Mouse (Mus musculus) stomach, embryonic 16.5 days (tissue): ENCODE data around the gene Tnnt3. TPM values are rescaled to one million over a fixed set of nuclear protein-coding genes. Genes with fewer than 3 reads are reported as not detected.

Source experiments
- ATAC-seq: fragments of 200-750 bp; cut with Nextera tagmentation; 2 replicates; pipeline ENCODE4 v1.8.0; 2017; ENCODE audit warnings: moderate number of reproducible peaks, moderate TSS enrichment; ENCODE audit not compliant: insufficient read depth, low FRiP score
- H3K27ac ChIP-seq: fragments of 300-500 bp; sonication (generic); 2 replicates; pipeline ENCODE4 v1.5.1; 2014; ENCODE audit warnings: low read length
- H3K27me3 ChIP-seq: fragments of 300-500 bp; sonication (generic); 2 replicates; pipeline ENCODE4 v1.6.1; 2014; ENCODE audit warnings: low read length, control low read depth, mixed read lengths; ENCODE audit not compliant: control insufficient read depth, insufficient read depth
- H3K36me3 ChIP-seq: fragments of 300-500 bp; sonication (generic); 2 replicates; pipeline ENCODE4 v1.6.1; 2014; ENCODE audit warnings: low read length; ENCODE audit not compliant: control insufficient read depth, insufficient read depth
- H3K4me1 ChIP-seq: fragments of 300-500 bp; sonication (generic); 2 replicates; pipeline ENCODE4 v1.6.1; 2014; ENCODE audit warnings: low read length, control low read depth, mixed read lengths; ENCODE audit not compliant: control insufficient read depth, insufficient read depth
- H3K4me2 ChIP-seq: fragments of 300-500 bp; sonication (generic); 2 replicates; pipeline ENCODE4 v1.6.1; 2014; ENCODE audit warnings: low read depth, low read length, mixed read lengths
- H3K4me3 ChIP-seq: fragments of 300-500 bp; sonication (generic); replicated peaks from 2 replicates; pipeline ENCODE4 v1.5.1; 2014; ENCODE audit warnings: mild to moderate bottlenecking, low read length
- H3K9ac ChIP-seq: fragments of 300-500 bp; sonication (generic); 2 replicates; pipeline ENCODE4 v1.6.1; 2014; ENCODE audit warnings: low read length
- H3K9me3 ChIP-seq: fragments of 300-500 bp; sonication (generic); replicated peaks from 2 replicates; pipeline ENCODE4 v1.6.1; 2016; ENCODE audit warnings: low read length, control low read depth; ENCODE audit not compliant: control insufficient read depth
- WGBS: fragments of 180-500 bp; shearing (Covaris S2); extraction: QIAGEN DNeasy Blood & Tissue Kit; methylation state at CpG from one replicate; pipeline ENCODE4 v1.1.7; 2014; 5-methylcytosine and 5-hydroxymethylcytosine counted together
- polyA plus RNA-seq: library from polyadenylated mRNA; unstranded; fragments of >200 nt; fragmentation: Nextera tagmentation; extraction: Ambion mirVana; gene quantifications from 2 replicates; pipeline ENCODE4 v1.2.1, GENCODE M21; 2015

Tnnt3 gene
- polyA plus RNA-seq, 1 experiment from 2014 or later = 208 TPM

DNA sequence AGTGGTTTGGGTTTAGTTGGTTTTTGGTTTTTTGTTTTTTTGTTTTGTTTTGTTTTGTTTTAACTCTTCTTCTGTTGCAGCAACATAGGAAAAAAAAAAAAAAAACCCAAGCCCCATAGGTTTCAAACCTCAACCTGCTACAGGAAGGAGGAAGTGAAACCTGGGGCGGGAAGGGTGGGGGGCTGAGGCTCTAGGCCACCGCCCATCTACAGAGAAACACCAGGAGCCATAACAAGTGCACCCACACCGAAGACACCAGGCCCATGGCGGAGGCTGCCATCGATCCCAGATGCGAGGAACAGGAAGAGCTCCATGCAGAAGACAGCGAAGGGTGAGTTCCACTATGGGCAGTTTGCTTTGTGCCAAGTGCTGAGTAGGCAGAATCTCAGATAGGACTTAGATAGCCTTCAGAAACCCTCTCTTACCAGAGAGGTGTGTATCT, 38.0 kb upstream of the Tnnt3 start, which contains the start of gene Lsp1:
TSS of gene Lsp1 (plus strand) at position 174 of the 442 bp plus-strand sequence.
- no peaks in the 10 kb centered on the region for H3K36me3 ChIP-seq
- peaks cover 22% of the 10 kb centered on the region for H3K4me1 ChIP-seq
- H3K4me2 ChIP-seq = no peak within 1 kb of the TSS
- H3K9ac ChIP-seq = no peak within 1 kb of the TSS
- no peak within 1 kb of the TSS; the same call in 1 of the 2 replicates for H3K4me3 ChIP-seq
- H3K27me3 ChIP-seq = no peaks in the 10 kb centered on the region
- ATAC-seq = no peak
- 94% methylated on average over 7 of the region's 7 CpGs for WGBS
- peak within 1 kb of the TSS; percentile 95 for H3K27ac ChIP-seq
- H3K9me3 ChIP-seq = no peaks in the 10 kb centered on the region

DNA sequence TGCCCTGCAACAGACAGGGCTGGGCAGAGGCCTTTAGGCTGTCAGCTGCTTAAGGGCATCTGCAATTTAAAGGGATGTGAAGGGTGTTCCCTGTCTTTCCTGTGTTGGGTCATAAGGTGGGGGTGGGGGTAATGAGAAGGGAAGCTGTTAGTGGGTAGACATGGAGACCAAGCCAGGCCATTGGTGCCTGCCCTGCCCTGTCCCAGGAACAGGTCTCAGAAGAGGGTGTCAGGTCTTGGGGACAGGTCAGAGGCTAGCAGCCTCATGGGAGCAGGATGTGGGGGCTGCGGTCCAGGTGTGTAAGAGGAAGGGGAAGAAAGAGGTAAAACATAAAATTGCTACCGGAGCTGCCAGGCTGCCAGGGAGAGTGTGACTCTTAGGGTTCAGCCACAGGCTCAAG, 37.2 kb upstream of the Tnnt3 start:
- no peaks in the 10 kb centered on the region for H3K27me3 ChIP-seq
- H3K4me1 ChIP-seq = peaks cover 19% of the 10 kb centered on the region
- H3K9me3 ChIP-seq = no peaks in the 10 kb centered on the region
- no peak overlapping the region for H3K4me2 ChIP-seq
- H3K36me3 ChIP-seq = no peaks in the 10 kb centered on the region
- no peak overlapping the region for H3K9ac ChIP-seq
- no peak for ATAC-seq
- H3K27ac ChIP-seq = no peak overlapping the region
- WGBS = 91% methylated on average over 2 of the region's 2 CpGs
- H3K4me3 ChIP-seq = no peak overlapping the region; the same call in 1 of the 2 replicates

DNA sequence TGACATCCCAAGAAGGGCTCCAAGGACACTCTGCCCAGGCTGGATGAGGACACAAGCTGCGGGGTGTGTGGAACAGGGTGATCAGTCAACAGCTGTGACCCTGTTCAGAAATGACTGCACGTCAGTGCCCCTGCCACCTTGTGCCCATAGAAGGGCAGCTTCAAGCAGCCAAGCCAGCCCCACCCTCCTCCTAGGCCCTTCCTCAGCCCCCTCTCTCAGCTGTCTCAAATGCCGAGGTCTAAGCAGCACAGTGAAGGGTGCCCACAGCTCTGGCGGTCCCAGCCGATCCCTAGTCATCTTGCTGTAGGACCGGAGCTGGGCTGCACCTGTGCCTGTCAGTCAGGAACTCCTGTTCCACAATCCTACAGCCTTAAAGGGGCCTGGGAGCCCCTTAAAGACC, 36.4 kb upstream of the Tnnt3 start:
- H3K27me3 ChIP-seq = no peaks in the 10 kb centered on the region
- no peak overlapping the region; the same call in none of the 2 replicates for H3K27ac ChIP-seq
- WGBS = 71% methylated on average over 6 of the region's 6 CpGs
- peaks cover 12% of the 10 kb centered on the region; the same call in 1 of the 2 replicates for H3K4me1 ChIP-seq
- ATAC-seq = no peak
- H3K9ac ChIP-seq = no peak overlapping the region
- no peaks in the 10 kb centered on the region for H3K9me3 ChIP-seq
- no peak overlapping the region; the same call in 1 of the 2 replicates for H3K4me3 ChIP-seq
- no peaks in the 10 kb centered on the region for H3K36me3 ChIP-seq
- no peak overlapping the region for H3K4me2 ChIP-seq

DNA sequence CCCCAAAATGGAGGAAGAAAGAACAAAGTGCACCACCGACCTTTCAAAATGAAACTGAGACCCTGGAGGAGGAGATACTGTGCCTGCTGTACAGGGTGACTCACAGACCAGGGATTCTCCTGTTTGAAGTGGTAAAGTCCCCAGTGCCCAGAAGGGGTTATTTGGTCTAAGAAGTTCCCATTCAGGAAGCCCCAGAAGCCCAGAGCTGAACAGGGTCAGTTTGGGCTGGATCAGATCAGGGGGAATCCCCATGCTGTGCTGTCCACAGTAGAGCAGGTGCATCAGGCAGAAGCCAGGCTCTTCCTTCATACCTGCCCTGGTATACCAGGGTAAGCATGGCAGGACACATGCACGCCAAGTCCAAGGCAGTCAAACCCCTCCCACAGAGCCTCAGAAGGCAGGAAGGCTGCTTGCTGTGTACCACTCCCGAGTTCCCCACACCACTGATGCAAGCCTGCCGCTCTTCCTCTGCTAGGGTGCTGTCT, 36.0 kb upstream of the Tnnt3 start:
- Histone ChIP-seq H3K4me3 (no peak overlapping the region), H3K4me1 (peaks cover 7% of the 10 kb centered on the region; the same call in 1 of the 2 replicates), H3K9ac (no peak overlapping the region), H3K9me3 (no peaks in the 10 kb centered on the region), H3K27me3 (no peaks in the 10 kb centered on the region), H3K27ac (no peak overlapping the region; the same call in 1 of the 2 replicates), H3K36me3 (no peaks in the 10 kb centered on the region), H3K4me2 (no peak overlapping the region)
- no peak for ATAC-seq
- 67% methylated on average over 4 of the region's 4 CpGs for WGBS

DNA sequence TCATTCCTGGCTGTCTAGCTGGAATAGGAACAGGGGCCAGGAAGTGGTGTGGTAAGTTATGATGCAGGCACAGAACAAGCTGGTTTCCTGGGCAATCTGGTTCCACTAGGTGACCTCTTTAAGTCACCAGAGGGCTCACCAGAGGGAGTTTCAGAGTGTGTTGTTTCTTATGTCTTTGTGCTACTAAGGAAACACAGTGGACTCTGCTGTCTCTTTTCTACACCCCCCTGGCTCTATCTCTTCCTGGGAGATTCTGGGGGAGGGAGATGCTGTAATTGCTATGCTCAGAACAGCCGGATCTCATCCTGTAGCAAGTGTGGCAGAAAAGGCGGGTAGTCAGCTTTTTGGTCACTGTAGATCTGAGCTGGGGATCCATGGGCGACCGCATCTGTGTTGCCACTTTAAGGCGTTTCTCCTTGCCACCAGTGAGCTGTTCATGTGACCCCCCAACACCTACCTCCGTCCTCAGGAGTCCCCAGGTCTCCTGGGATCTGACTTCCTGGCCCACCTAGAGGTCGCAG, 28.4 kb upstream of the Tnnt3 start:
- H3K9ac ChIP-seq = peak overlapping the region; percentile 38; the same call in 1 of the 2 replicates
- H3K4me3 ChIP-seq = no peak overlapping the region
- 65% methylated on average over 7 of the region's 7 CpGs for WGBS
- no peak for ATAC-seq
- H3K4me1 ChIP-seq = peaks cover 26% of the 10 kb centered on the region
- no peaks in the 10 kb centered on the region for H3K27me3 ChIP-seq
- H3K27ac ChIP-seq = peak overlapping the region; percentile 97
- no peaks in the 10 kb centered on the region for H3K36me3 ChIP-seq
- H3K9me3 ChIP-seq = no peaks in the 10 kb centered on the region
- no peak overlapping the region for H3K4me2 ChIP-seq

DNA sequence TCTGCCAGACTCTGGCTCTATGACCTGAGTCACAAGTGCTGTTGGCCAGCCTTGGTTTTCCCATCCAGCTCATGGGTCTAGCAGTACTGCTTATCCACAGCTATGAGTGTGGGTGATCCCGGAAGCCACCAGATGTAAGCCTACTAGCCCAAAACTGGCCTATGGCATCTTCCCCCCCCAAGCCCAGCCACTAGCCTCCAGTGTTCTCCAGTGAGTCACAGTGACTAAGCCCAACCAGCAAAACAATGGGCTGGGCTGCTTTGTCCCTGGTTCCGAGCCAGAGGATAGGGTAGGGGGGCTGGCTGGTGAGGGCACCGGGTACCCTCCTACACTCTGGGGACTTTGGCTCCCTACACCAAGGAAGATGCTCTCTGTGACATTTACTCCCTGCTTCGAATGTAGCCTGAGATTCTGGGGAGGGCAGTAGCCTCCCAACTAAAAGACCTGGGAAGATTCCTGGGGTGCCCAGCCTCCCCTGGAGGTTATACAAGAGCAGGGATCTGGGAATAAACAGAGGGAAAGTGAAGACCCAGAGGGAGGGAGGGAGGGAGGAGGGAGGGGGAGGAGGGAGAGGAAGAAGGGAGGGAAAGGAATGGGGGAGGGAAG, 27.7 kb upstream of the Tnnt3 start:
- WGBS = 16% methylated on average over 4 of the region's 4 CpGs
- peaks cover 26% of the 10 kb centered on the region for H3K4me1 ChIP-seq
- peak overlapping the region; percentile 48; the same call in 1 of the 2 replicates for H3K4me3 ChIP-seq
- H3K9me3 ChIP-seq = no peaks in the 10 kb centered on the region
- ATAC-seq = peak; percentile 63; the same call in 1 of the 2 replicates
- peak overlapping the region; percentile 97 for H3K27ac ChIP-seq
- H3K9ac ChIP-seq = peak overlapping the region; percentile 80
- H3K36me3 ChIP-seq = no peaks in the 10 kb centered on the region
- H3K4me2 ChIP-seq = peak overlapping the region; percentile 65
- no peaks in the 10 kb centered on the region for H3K27me3 ChIP-seq

DNA sequence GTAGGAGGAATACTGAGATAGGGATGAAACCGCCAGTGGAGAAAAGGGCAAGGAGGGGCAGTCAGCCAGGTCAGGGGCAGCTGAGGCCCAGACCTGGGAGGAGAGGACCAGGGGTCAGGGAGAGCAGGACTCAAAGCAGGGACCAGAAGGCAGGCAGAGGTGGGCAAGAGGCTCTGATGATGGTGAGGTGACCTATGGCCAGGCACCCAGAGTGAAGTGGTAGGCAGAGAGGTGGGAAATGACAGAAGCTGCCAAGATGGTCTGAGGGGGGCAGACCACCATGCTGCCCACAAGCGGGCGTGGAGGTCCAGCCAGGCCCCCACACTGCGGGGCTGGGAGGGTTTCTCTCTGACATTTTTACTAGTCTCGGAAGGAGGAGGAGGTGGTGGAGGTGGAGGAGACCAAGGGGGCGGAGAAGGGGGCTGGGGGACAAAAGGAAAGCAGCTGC, 27.2 kb upstream of the Tnnt3 start:
- Histone ChIP-seq H3K9me3 (no peaks in the 10 kb centered on the region), H3K4me1 (peaks cover 26% of the 10 kb centered on the region), H3K36me3 (no peaks in the 10 kb centered on the region), H3K9ac (peak overlapping the region; percentile 80), H3K27me3 (no peaks in the 10 kb centered on the region), H3K27ac (peak overlapping the region; percentile 97), H3K4me3 (peak overlapping the region; percentile 48), H3K4me2 (peak overlapping the region; percentile 65)
- WGBS = 48% methylated on average over 6 of the region's 6 CpGs
- ATAC-seq = peak; percentile 8; the same call in 1 of the 2 replicates

DNA sequence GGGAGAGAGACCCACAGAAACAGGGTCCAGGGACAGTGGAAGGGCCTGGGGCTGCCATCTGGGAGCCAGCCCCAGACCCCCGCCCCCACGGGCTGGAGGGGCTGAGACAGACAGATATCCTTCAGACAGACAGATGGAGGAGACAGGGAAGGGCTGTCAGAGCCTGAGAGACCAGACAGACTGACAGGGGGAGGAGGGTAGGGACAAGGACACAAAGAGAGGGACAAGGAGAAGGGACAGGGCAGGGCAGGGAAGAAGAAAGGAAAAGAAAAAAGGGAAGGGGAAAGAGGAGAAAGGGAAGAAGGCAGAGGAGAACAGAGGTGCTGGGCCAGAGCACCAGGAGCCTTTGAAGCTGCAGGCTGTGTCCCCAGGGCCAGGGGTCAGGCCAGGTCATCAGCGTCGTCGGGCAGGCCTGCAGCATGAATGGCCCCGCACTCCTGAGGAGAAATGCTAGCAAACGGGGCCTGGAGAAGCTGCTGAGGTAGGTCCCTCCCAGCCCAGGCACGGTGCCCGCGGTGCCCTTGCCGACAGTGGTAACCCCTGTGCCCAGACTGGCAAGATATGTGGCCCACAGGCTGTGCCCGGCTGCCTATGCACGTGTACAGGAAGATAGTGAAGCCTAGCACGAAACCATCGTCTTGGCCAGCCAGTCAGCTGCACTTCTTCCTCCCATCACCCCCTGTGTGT, 26.6 kb upstream of the Tnnt3 start:
- Histone ChIP-seq H3K4me2 (peak overlapping the region; percentile 65), H3K27me3 (no peaks in the 10 kb centered on the region), H3K27ac (peak overlapping the region; percentile 97), H3K36me3 (no peaks in the 10 kb centered on the region), H3K4me3 (peak overlapping the region; percentile 48), H3K9me3 (no peaks in the 10 kb centered on the region), H3K4me1 (peaks cover 26% of the 10 kb centered on the region), H3K9ac (peak overlapping the region; percentile 80)
- ATAC-seq = no peak
- 41% methylated on average over 15 of the region's 15 CpGs for WGBS

DNA sequence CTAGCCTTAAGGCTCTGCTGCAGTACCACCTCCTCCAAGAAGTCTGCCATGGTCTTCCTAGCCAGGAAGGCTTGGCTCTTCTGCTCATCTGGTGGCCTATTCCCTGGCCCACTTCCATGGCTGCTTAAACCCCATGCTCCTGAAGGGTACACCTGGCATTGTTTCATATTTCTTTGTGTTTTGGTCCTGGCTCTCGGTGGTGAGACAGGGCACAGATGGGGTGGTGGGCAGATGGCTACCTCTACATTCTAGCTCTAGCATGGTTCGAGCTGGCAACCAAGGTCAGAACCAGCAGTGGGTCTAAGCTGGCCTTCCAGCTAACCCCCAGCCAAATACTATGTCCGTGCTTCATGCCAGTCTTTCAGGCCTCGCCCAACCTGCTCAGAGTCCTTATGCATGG, 25.7 kb upstream of the Tnnt3 start:
- Histone ChIP-seq H3K9ac (peak overlapping the region; percentile 80), H3K36me3 (no peaks in the 10 kb centered on the region), H3K27ac (peak overlapping the region; percentile 97), H3K4me2 (peak overlapping the region; percentile 65), H3K4me3 (peak overlapping the region; percentile 48), H3K27me3 (no peaks in the 10 kb centered on the region), H3K4me1 (peaks cover 31% of the 10 kb centered on the region), H3K9me3 (no peaks in the 10 kb centered on the region)
- no peak for ATAC-seq
- WGBS = 86% methylated on average over 4 of the region's 4 CpGs
